Mouse (Mus musculus): Measurements from ENCODE around the gene C2cd5. TPM values are rescaled to one million over a fixed set of nuclear protein-coding genes. Genes with fewer than 3 reads are reported as not detected.

Gene C2cd5
- total RNA-seq, 2 experiments from 2014 or later, result 8.2 to 10.9 TPM

- DNase-seq, result no peak
Observed at GRCm38 (mm10) chr6:142977221-142977620, 122.7 kb downstream of the C2cd5 start.

DNA sequence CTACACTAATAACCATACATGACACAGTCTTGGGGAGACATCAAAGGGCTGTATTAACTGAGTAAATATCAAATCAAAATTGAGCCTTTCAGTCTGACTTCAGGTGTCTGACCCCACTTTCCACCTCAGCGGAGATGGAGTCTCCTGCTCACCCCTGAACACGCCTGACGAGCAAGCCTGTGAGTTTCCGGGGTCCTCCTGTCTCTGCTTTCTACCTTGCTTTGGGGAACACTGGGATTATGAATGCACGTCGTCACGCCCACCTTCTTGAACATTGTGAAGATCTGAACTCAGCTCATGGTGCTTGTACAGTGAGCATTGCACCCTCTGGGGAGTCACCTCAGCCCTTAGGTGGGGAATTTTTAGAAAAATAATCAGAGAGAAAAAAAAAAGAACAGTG lies 126.7 kb downstream of the C2cd5 start:
- no peak for DNase-seq

DNA sequence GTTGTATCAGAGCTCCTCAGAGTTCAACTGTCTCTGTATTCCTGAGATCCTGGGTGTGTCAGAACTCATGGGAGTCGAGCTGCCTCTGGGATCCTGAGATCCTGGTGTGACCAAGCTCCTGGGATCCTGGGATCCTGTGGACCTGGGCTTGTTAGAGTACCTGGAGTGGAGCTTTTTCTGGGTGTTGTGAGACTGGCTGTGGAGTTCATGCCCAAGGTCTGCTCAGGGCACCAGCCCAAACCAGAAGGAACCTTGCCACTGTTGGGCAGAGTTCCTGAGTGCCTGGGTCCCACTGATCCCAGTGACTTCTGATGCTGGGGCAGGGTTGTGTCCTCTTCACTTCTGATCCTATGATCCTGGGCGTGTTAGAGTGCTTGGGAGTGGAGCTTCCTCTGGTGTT lies 127.7 kb downstream of the C2cd5 start:
- no peak for DNase-seq

GRCm38 (mm10) chr6:142967407-142967806 lies 132.5 kb downstream of the C2cd5 start:
- DNase-seq, result no peak

GRCm38 (mm10) chr6:142964531-142965385 lies 135.2 kb downstream of the C2cd5 start:
- peak; percentile 34 for DNase-seq

GRCm38 (mm10) chr6:142964076-142964530 lies 135.8 kb downstream of the C2cd5 start, which contains the start of gene St8sia1:
St8sia1 (minus strand) TSS chr6:142964452.
- DNase-seq, result peak; percentile 10

DNA sequence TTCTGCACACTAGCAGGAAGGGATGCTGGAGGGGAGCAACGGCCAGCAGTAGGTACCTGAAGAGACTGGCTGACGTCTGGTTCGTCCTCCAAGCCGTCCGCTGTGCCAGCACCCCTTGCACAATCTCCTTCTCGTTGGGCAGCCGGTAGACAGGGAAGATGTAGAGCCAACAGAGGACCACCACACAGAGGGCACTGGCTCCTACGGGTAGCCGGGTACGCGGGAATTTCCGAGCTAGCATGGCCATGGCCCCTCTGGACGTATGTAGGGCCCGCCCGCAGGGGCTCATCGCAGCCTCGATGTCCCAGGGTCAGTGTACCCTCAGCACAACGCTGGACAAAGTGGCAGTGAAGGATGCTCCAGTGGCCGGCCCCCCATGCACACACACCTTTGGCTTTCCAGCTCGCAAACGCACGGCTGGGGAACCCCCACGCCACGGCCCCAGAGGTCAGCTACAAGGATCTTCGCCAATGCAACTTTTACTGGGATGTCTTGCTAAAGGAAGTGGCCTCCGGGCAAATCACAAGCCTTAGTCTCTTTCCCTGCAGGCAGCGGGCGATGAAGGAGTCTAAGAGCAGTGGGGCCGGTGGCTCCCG lies 136.4 kb downstream of the C2cd5 start:
- no peak for DNase-seq

- DNase-seq, result no peak
Observed at GRCm38 (mm10) chr6:142962881-142963280, 137.1 kb downstream of the C2cd5 start.

DNA sequence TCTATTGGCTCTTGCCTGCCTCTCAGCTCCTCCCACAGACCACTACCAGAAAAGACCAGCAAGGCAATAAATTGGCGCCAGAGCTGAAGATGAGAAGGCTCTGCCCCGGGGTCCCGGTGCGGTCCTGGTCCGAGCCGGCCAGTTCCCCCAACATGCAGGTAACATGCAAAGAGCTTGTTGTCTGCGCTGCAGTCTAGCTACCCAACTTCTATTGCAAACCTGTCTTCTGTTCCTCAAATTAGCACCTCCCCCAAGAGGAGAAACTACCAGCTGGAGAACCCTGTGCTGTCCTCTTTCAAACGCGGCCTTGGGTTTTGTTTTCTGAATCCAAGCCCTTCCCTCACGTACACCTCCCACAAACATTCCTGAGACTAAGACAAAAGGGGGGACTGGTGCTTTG lies 137.5 kb downstream of the C2cd5 start:
- no peak for DNase-seq

GRCm38 (mm10) chr6:142961721-142962455 lies 138.1 kb downstream of the C2cd5 start:
- no peak for DNase-seq

Other genes starting within 250 kb of the C2cd5 start
- under 1 TPM; 0.05 to 0.19 TPM for gene St8sia1, start 135.7 kb downstream of the C2cd5 start, total RNA-seq (2021)
- 10 to 100 TPM; 15.6 to 16.5 TPM for gene Etnk1, start 67.1 kb upstream of the C2cd5 start, total RNA-seq (2021)

Measured in gastrocnemius, postnatal 25 days (tissue).